Mouse (Mus musculus) E14TG2a.4 (cell line): Measurements from ENCODE around the gene E130309D02Rik.

Source experiments
- CTCF ChIP-seq: conservative IDR thresholded peaks from 2 replicates; pipeline ENCODE4 v1.5.1; 2014; ENCODE audit warnings: low read length
- NANOG ChIP-seq: IDR thresholded peaks from 2 replicates; pipeline ENCODE4 v1.6.1; 2014; ENCODE audit warnings: borderline replicate concordance, low read length, mixed read lengths
- POU5F1 ChIP-seq: IDR thresholded peaks from 2 replicates; pipeline ENCODE4 v1.6.1; 2014; ENCODE audit warnings: low read length, borderline replicate concordance

DNA sequence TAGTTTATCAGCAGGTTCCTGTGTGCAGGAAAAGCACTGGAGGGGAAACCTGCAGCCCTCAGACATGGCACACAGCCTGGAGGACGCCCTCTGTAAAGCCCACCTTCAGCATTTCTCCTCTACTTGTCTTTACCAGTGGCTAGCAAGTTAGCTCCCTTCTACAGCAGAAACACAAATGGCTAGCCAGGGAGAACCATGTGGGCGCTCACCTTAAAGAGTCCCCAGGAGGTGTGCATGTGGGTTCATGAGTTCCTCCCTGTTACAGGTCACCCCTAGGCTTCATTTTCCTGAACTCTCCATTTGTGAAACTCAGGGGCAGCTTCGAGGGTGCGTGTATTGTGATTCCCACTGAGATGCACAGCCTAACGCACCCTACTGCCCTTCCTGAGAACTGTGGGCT, 59.4 kb downstream of the E130309D02Rik start:
- TF ChIP-seq CTCF = no peak
- no peak for TF ChIP-seq POU5F1
- no peak for TF ChIP-seq NANOG
